In the genomic region with DNA sequence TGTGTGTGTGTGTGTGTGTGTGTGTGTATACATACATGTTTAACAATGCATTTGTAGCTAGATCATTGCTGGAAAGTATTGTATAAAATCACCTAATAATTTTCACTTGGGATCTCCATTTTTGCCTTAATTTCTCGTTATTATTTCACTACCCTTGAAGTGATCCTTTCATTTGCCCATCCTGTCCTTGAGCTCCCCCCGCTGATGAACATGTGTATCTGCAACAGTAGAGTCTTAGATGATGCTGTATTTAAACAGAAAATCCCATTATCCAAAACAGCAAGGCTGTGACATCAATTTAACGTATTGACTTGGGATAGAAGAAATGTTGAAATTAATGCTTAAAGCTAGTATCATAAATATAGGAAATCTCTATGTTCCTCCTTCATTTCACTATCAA, we compare ENCODE assay signal across 8 mouse cellular contexts.
DNase-seq lines count a peak whose midpoint lies in the region.

No protein-coding gene starts in this region.

- DNase-seq in embryo, embryonic 10 days (ENCODE audit: low spot score) = peak; percentile 16
- DNase-seq in embryo, embryonic 9.5 days (ENCODE audit: extremely low spot score) = no peak
- peak; percentile 10 to 14 for DNase-seq in kidney, postnatal 4 days
- DNase-seq in kidney, adult 18-20 months = no peak
- DNase-seq in CD4-positive helper T cell, adult 2 months (ENCODE audit: low read depth, low spot score) = peak; percentile 5
- DNase-seq in embryo, embryonic 10.5 days (ENCODE audit: low spot score) = peak; percentile 36
- DNase-seq in layer of hippocampus, adult 8-10 months (ENCODE audit: low spot score in 2 of 2) = no peak
- DNase-seq in cerebellum, adult 11 months = no peak

Comparison
In these comparisons a context has a peak if more than half of its experiments do, and no peak if none do; other contexts are left out.
1. DNase-seq: peak in embryo, embryonic 10 days (single experiment), kidney, postnatal 4 days (2 of 2), CD4-positive helper T cell, adult 2 months (single experiment) and embryo, embryonic 10.5 days (single experiment); none in embryo, embryonic 9.5 days (single experiment), kidney, adult 18-20 months (single experiment), layer of hippocampus, adult 8-10 months (0 of 2) and cerebellum, adult 11 months (single experiment).